Mouse (Mus musculus): ENCODE results near the gene Rxfp4. TPM values are rescaled to one million over a fixed set of nuclear protein-coding genes. Genes with fewer than 3 reads are reported as not detected.

Rxfp4 gene
- total RNA-seq (2021): not detected
- long read RNA-seq, experiment 1: 0 reads
- long read RNA-seq, experiment 2: 0 reads

DNA sequence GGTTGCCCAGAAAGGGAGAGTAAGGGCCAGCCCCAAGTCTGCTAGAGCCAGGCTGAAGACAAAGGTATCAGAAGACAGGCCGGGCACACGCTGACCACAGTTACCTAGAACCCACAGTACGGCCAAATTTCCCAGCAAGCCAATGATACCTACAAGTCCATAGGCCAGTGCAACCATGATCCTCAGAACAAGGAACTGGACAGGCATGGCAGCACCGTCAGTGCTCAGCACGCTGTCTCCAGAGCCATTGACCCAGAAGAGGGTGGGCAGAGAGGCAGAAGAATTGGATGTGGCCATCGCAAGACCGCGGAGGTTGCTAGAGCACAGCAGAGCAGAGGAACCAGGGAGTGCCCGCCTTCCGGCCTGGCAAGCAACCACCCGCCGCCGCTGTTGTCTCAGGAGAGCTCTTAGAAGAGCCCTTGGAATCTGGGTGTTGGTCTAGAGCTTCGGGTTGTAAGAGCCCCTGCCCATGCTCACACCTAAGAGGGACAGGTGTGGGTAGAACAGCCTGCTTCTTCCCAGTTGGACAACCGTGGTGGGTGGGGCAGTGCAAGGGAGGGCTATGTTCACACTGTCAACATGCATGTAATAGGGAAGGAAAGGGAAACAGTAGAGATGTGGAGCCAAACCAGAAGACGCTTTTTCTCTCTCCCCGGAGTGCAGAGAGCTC is at the start of gene Rxfp4:
TSS of gene Rxfp4 (minus strand) at position 297 of the 670 bp plus-strand sequence.
- intact Hi-C loops (cut with DNase I): no loop called here
- no peak within 1 kb of the TSS for H3K4me3 ChIP-seq
- no peak for DNase-seq
- H3K27ac ChIP-seq: no peak within 1 kb of the TSS
- TF ChIP-seq CTCF (IDR thresholded peaks at IDR 0.05): no peak

DNA sequence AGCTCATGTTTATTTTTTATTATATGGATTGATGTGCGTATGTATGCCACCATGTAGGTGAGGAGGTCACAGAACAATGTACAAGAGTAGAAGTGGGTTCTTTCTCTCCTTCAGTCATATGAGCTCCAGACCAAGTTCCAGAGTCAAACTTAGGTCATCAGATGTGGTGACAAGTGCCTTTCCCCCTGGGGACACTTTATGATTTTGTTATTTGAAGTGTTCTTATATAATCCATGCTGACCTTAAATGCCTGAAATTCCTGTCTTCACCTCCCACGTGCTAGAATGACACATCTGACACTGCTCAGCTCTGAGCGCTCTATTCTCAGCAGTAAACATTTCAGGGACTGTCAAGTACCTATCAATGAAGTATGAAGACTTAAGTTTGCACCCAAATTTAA is 48.3 kb upstream of the Rxfp4 start:
- intact Hi-C loops (cut with DNase I): no loop called here
- no peak overlapping the region for H3K27ac ChIP-seq

DNA sequence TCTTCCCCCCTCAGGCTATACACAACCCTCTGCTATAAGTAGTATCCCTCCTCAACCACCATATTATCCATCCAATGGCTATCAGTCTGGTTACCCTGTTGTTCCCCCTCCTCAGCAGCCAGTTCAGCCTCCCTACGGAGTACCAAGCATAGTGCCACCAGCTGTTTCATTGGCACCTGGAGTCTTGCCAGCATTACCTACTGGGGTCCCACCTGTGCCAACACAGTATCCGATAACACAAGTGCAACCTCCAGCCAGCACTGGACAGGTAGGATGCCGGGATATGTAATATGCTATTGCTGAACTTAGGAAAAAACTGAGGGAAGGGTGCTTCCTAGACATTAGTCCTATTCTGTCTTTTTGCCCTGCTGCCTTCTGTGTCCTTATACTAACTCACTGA is 47.3 kb upstream of the Rxfp4 start:
- intact Hi-C loops (cut with DNase I): no loop called here
- Histone ChIP-seq H3K4me3 (no peak overlapping the region), H3K27ac (no peak overlapping the region)
- DNase-seq: no peak
- no peak for TF ChIP-seq CTCF (IDR thresholded peaks at IDR 0.05)

More for the DNA sequence above, 48.3 kb upstream of the Rxfp4 start:
- no peak for DNase-seq
- no peak for TF ChIP-seq CTCF (IDR thresholded peaks at IDR 0.05)
- no peak overlapping the region for H3K4me3 ChIP-seq

DNA sequence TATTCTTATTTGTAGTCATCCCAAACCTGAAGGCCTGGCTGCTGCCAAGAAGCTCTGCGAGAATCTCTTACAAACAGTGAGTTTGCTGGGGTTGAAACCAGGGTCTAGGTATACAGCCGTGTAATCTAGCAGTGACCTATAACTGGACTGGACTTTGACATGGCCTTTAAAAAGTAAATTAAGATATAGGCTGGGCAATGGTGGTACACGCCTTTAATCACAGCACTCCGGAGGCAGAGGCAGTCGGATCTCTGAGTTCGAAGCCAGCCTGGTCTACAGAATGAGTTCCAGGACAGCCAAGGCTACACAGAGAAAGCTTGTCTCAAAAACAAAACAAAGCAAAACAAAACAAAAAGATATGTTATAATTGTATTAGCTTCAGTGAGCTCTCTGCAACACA is 45.9 kb upstream of the Rxfp4 start:
- TF ChIP-seq CTCF (IDR thresholded peaks at IDR 0.05): no peak
- no peak overlapping the region for H3K27ac ChIP-seq
- no peak for DNase-seq
- intact Hi-C loops (cut with DNase I): loop anchor here (10.0 kb wide), 1 partner anchor 366 kb away; no protein-coding TSS in a partner anchor
- no peak overlapping the region for H3K4me3 ChIP-seq

DNA sequence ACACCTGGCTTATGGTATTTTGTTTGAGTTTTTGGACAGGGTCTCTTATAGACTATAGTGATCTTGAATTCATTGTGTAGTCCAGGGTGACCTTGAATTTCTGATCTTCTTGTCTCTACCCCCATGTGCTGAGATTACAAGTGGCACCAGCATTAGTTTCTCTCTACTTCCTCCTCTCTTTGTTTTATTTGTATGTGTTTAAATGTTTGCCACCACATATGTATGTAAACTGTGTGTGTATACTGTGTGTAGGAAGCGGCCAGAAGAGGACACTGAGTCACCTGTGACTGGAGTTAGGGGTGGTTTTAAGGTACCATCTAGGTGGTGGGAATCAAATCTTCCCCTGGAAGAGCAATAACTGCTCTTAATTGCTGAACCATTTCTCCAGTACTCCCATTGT is 45.1 kb upstream of the Rxfp4 start:
- no peak overlapping the region for H3K4me3 ChIP-seq
- intact Hi-C loops (cut with DNase I): loop anchor here (10.0 kb wide), 1 partner anchor 367 kb away; no protein-coding TSS in a partner anchor
- DNase-seq: no peak

DNA sequence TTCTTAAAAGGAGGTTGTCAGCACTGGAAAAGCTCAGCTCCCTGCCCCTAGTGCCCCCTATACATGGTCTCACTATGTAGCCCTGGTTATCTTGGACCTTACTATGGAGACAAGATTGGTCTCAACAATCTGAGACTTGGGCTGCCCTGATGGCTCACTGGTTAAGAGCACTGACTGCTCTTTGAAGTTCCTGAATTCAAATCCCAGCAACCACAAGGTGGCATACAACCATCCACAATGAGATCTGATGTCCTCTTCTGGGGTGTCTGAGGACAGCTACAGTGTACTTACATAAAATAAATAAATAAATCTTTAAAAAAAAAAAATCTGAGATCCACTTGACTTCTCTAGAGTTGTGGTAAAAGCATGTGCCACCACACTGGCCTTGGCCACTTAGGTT is 42.6 kb upstream of the Rxfp4 start:
- intact Hi-C loops (cut with DNase I): loop anchor here (10.0 kb wide), 1 partner anchor 369 kb away; no protein-coding TSS in a partner anchor
- DNase-seq: no peak
- no peak overlapping the region for H3K27ac ChIP-seq
- no peak overlapping the region for H3K4me3 ChIP-seq
- TF ChIP-seq CTCF (IDR thresholded peaks at IDR 0.05): no peak

More for the DNA sequence above, 45.1 kb upstream of the Rxfp4 start:
- no peak for TF ChIP-seq CTCF (IDR thresholded peaks at IDR 0.05)
- H3K27ac ChIP-seq: no peak overlapping the region

DNA sequence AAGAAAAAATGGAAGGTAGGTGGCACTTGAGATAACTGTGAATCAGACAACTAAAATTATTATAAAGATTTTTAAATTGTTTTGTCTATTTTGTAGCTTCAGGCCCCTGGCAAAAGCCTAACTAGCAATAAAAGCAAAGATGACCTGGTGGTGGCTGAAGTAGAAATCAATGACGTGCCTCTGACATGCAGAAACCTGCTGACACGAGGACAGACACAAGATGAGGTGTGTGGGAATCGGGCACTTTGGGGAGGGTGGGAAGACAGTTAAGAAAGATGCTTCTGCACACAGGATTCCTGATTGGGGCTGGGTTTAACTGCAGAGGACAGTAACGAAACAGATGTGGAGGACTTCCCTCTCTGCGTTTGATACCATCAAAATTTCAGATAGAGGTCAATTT is 36.1 kb upstream of the Rxfp4 start:
- Histone ChIP-seq H3K4me3 (no peak overlapping the region), H3K27ac (no peak overlapping the region)
- DNase-seq: no peak
- intact Hi-C loops (cut with DNase I): no loop called here
- TF ChIP-seq CTCF (IDR thresholded peaks at IDR 0.05): no peak

DNA sequence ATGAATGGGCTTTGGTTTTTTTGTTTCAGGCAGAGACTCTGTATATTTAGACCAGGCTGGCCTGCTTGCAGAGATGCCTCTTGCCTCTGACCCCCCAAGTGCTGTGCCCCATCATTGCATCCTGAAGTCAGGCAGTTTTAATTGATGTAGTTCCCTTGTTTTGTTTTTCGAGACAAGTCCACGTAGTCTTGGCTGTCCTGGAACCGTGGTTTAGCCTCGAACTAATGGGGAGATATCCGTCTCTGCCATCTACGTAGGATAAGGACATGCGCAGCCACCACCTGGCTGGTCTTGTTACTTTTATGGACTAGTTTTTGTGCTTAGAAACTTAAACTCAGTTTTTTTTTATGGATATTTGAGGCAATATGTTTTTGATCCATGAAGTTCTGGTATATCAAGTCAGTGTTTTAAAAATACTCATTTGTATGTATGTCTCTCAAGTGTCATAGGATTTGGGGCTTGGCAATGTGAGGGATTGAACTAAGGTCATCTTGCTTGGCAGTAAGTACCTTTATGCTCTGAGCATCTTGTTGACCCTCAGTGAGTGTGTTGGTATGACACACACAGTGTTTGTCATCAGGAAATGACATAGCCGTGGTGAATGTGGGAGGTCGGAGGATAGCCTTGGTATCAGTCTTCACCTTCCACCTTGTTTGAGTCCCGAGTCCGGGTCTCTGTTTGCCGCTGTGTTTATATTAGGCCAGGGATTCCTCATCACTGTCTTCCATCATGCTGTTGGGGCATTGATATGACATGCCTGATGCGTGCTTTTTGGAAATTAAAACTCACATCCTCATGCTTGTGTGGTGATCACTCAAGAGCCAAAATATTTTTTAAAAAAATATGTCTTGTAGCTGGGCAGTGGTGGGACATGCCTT is 34.0 kb upstream of the Rxfp4 start:
- peak overlapping the region; percentile 100 for H3K4me3 ChIP-seq
- no peak for DNase-seq
- TF ChIP-seq CTCF (IDR thresholded peaks at IDR 0.05): no peak
- H3K27ac ChIP-seq: peak overlapping the region; percentile 94
- intact Hi-C loops (cut with DNase I): no loop called here

DNA sequence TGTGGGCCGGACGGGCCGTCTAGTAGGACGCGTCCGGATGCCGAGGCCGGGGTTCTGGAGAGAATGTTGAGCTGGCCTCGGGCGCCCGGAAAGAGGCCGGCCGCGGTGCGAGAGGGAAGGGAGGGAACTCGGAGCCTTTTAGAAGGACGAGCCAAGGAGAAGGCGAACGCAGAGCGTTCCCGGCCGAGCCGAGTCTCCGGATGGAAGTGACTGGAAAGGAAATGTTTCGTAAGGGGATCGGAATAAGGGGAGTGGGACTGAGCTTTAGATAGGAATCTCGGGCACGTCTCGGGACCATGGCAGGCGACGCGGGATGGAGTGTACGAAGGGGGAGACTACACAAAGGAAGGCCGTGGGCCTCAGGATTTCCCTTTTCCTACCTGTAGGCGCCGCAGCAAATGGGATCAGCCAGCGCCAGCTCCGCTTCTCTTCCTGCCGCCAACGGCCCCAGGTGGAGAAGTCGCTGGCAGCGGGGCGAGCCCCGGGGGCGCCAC is 33.1 kb upstream of the Rxfp4 start:
- TF ChIP-seq CTCF (IDR thresholded peaks at IDR 0.05): 0 out of 2 replicates have a peak, but pooled peaks have one; percentile 27
- H3K4me3 ChIP-seq: peak overlapping the region; percentile 100
- intact Hi-C loops (cut with DNase I): no loop called here
- DNase-seq: peak; percentile 53
- H3K27ac ChIP-seq: peak overlapping the region; percentile 94

DNA sequence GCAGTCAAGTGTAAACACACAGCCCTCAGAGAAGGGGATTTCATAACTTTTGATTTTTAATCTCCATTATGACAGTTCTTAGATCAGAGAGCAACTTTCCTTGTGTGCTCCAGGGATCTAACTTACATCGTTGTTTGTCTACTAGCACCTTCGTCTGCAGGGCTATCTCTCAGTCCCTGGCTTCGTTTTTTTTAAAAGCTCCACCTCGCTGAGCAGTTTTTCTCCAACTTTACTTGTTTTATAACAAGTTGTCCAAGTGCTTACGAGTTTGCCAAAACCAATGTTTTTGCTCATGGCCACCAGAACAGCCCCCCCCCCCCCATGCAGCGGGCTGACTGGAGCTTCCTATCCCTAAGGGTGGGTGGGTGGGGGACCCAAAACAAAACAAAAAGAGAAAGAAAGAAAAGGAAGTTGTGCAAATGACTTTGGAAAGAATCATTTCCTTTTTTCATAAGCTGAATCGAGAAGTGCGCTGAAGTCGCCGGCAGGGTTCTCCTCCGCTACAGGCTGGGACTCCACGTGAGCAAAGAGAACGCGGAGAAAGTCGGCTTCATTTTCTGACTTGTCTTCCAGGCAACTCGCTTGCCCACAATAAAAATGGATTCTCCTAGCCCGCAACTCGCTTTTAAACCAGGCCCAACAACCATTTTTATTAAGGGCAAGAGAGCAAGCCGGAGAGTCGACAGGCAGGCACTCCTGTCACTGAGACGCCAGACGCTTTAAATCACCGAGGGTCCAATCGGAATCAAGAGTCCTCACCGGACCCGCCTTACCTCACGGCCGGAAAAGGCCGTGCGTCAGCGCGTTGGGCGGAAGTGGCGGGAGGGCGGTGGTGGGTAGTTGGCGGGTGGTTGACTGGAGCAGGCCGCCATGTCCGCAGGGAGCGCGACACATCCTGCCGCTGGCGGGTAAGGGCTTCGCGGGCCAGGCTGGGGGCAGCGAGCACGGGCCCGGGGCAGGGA is 32.3 kb upstream of the Rxfp4 start, which contains the start of gene Khdc4:
TSS of gene Khdc4 (plus strand) at position 824 of the 962 bp plus-strand sequence.
- H3K27ac ChIP-seq: peak within 1 kb of the TSS; percentile 94
- intact Hi-C loops (cut with DNase I): loop anchor here (5.0 kb wide), 1 partner anchor 32 kb away; the partner anchor contains the start of gene Rit1
- TF ChIP-seq CTCF (IDR thresholded peaks at IDR 0.05): no peak
- DNase-seq: peak; percentile 98
- peak within 1 kb of the TSS; percentile 100 for H3K4me3 ChIP-seq

DNA sequence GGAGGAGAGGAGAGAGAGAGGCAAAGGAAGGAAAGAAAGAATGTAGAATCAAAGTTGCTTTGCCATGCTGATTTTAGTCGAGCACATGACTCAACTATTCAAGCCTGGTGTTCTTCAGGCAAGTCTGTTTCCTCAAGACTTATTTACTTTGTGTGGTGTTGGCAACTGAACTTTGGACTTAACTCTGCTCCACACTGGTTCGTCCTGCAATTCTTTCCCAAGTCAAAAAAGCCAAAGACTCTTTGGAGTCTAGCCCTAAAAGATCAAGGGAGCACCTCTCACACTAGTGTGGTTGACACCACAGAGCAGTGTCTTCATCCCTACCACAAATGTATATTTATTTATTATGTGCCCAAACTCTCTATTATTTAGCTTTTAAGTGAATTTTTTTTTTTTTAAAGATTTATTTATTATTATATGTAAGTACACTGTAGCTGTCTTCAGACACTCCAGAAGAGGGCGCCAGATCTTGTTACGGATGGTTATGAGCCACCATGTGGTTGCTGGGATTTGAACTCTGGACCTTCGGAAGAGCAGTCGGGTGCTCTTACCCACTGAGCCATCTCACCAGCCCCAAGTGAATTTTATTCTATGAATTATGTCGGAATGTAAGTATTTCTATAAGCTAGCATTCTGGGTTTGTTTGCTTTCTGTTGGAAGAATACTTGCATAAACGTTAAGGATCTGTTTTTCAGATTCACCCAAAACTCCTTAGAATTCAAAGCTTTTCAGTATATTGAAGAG is 31.5 kb upstream of the Rxfp4 start:
- intact Hi-C loops (cut with DNase I): loop anchor here (5.0 kb wide), 1 partner anchor 33 kb away; the partner anchor contains the start of gene Rit1
- Histone ChIP-seq H3K27ac (peak overlapping the region; percentile 94), H3K4me3 (peak overlapping the region; percentile 100)
- no peak for DNase-seq
- TF ChIP-seq CTCF (IDR thresholded peaks at IDR 0.05): peak; percentile 29; the same call in 1 of the 2 replicates
